Mouse (Mus musculus) C2C12 (cell line): ENCODE results near the gene Blcap.

ENCODE experiments used
- CEBPB ChIP-seq: IDR thresholded peaks from one replicate; pipeline ENCODE4 v1.6.1; 2011; ENCODE audit warnings: low read depth, mild to moderate bottlenecking, control low read depth, moderate library complexity
- CTCF ChIP-seq: IDR thresholded peaks from one replicate; pipeline ENCODE4 v1.5.1; 2011; ENCODE audit not compliant: control insufficient read depth, insufficient read depth, insufficient read length
- FOSL1 ChIP-seq: IDR thresholded peaks from one replicate; pipeline ENCODE4 v1.8.0; 2011; ENCODE audit warnings: mild to moderate bottlenecking, low read length; ENCODE audit not compliant: poor library complexity, insufficient read depth, severe bottlenecking
- MAX ChIP-seq: IDR thresholded peaks from one replicate; pipeline ENCODE4 v1.6.1; 2011; ENCODE audit warnings: mild to moderate bottlenecking, control low read depth
- MYOD1 ChIP-seq: IDR thresholded peaks from one replicate; pipeline ENCODE4 v1.6.1; 2011; ENCODE audit warnings: low read depth; ENCODE audit not compliant: control insufficient read depth, insufficient read length
- MYOG ChIP-seq: IDR thresholded peaks from one replicate; pipeline ENCODE4 v1.6.1; 2011; ENCODE audit not compliant: control insufficient read depth, insufficient read length; ENCODE audit errors: extremely low read depth
- USF1 ChIP-seq: IDR thresholded peaks from one replicate; pipeline ENCODE4 v1.6.1; 2011; ENCODE audit warnings: low read depth, mild to moderate bottlenecking, control low read depth, moderate library complexity

GRCm38 (mm10) chr2:157517526-157517925 lies 53.5 kb downstream of the Blcap start:
- TF ChIP-seq CTCF = no peak
- TF ChIP-seq MAX = no peak
- TF ChIP-seq CEBPB = no peak
- no peak for TF ChIP-seq MYOG
- TF ChIP-seq USF1 = no peak
- no peak for TF ChIP-seq MYOD1
- no peak for TF ChIP-seq FOSL1
